Mouse (Mus musculus) liver, postnatal 0 days (tissue): ENCODE results near the gene Cox6a1. TPM values are rescaled to one million over a fixed set of nuclear protein-coding genes. Genes with fewer than 3 reads are reported as not detected.
"Not testable (repeated sequence)": the region's sequence is repeated elsewhere in the genome, so short reads cannot be mapped to it uniquely, and the experiment has no call there.

Source experiments
- ATAC-seq: fragments of 200-750 bp; cut with Nextera tagmentation; 2 replicates; pipeline ENCODE4 v1.8.0; 2017; ENCODE audit warnings: mild to moderate bottlenecking, moderate library complexity
- DNase-seq: peaks from one replicate; pipeline ENCODE4 v3.0.0-alpha.2; 2016
- H3K27ac ChIP-seq: fragments of 300-500 bp; sonication (generic); 2 replicates; pipeline ENCODE4 v1.5.1; 2014; ENCODE audit warnings: antibody characterized with exemption, moderate library complexity, mild to moderate bottlenecking, low read depth
- H3K27me3 ChIP-seq: fragments of 300-500 bp; sonication (generic); 2 replicates; pipeline ENCODE4 v1.6.1; 2014; ENCODE audit warnings: low read length, control low read depth, mixed read lengths; ENCODE audit not compliant: insufficient read depth
- H3K36me3 ChIP-seq: fragments of 300-500 bp; sonication (generic); replicated peaks from 2 replicates; pipeline ENCODE4 v1.6.1; 2014; ENCODE audit warnings: mild to moderate bottlenecking, control low read depth, low read length, moderate library complexity, mixed read lengths; ENCODE audit not compliant: insufficient read depth
- H3K4me1 ChIP-seq: fragments of 300-500 bp; sonication (generic); 2 replicates; pipeline ENCODE4 v1.6.1; 2014; ENCODE audit warnings: antibody characterized with exemption, mild to moderate bottlenecking, control low read depth; ENCODE audit not compliant: insufficient read depth
- H3K4me2 ChIP-seq: fragments of 300-500 bp; sonication (generic); 2 replicates; pipeline ENCODE4 v1.6.1; 2014; ENCODE audit warnings: low read depth, mild to moderate bottlenecking, low read length, moderate library complexity, mixed read lengths
- H3K4me3 ChIP-seq: fragments of 300-500 bp; sonication (generic); 2 replicates; pipeline ENCODE4 v1.5.1; 2014; ENCODE audit warnings: low read depth, low read length
- H3K9ac ChIP-seq: fragments of 300-500 bp; sonication (generic); replicated peaks from 2 replicates; pipeline ENCODE4 v1.6.1; 2014; ENCODE audit warnings: mild to moderate bottlenecking, moderate library complexity
- H3K9me3 ChIP-seq: fragments of 300-500 bp; sonication (generic); 2 replicates; pipeline ENCODE4 v1.6.1; 2016; ENCODE audit warnings: mild to moderate bottlenecking, control low read depth, low read length, mixed read lengths
- CTCF ChIP-seq: sonication (generic); IDR thresholded peaks from 2 replicates; pipeline ENCODE4 v1.5.1; 2016; ENCODE audit warnings: antibody characterized with exemption, low read depth
- EP300 ChIP-seq: IDR thresholded peaks from 2 replicates; pipeline ENCODE4 v1.6.1; 2016; ENCODE audit warnings: antibody characterized with exemption, low read depth, mild to moderate bottlenecking
- WGBS: fragments of 180-500 bp; shearing (Covaris S2); extraction: QIAGEN DNeasy Blood & Tissue Kit; methylation state at CpG from one replicate; pipeline ENCODE4 v1.1.7; 2014; ENCODE audit not compliant: insufficient replicate concordance; 5-methylcytosine and 5-hydroxymethylcytosine counted together
- polyA plus RNA-seq: library from polyadenylated mRNA; unstranded; fragments of >200 nt; fragmentation: Nextera tagmentation; extraction: Ambion mirVana; gene quantifications from 2 replicates; pipeline ENCODE4 v1.2.1, GENCODE M21; 2015

The Cox6a1 gene
- polyA plus RNA-seq, 1 experiment from 2014 or later: 952 TPM

DNA sequence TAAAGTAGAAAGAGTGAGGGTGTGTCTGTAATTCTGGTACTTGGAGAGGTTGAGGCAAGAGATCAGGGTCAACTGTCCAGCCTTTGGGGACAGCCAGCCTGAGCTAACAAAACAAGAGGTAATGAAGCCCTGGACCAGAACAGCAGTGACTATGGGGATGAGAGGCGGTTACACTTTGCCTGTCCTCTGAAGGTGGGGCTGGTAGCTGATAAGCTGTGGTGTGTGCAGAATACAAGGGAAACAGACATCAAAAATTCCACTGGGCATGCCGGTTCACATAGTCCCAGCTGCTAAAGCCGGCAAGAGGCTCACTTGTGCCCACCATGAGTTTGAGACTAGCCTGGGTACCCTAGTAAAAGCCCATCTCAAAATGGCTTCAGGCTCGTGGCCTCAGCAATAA lies 36.4 kb downstream of the Cox6a1 start:
- Histone ChIP-seq H3K4me2 (peak overlapping the region; percentile 56), H3K4me3 (0 out of 2 replicates have a peak overlapping the region, but pooled peaks have one; percentile 7), H3K27ac (peak overlapping the region; percentile 66), H3K9ac (0 out of 2 replicates have a peak overlapping the region, but pooled peaks have one; percentile 16), H3K9me3 (no peaks in the 10 kb centered on the region), H3K4me1 (peaks cover 24% of the 10 kb centered on the region), H3K36me3 (no peaks in the 10 kb centered on the region), H3K27me3 (no peaks in the 10 kb centered on the region)
- ATAC-seq (peak; percentile 63), DNase-seq (no peak)
- WGBS: 50% methylated on average over 4 of the region's 4 CpGs
- TF ChIP-seq EP300 (no peak), CTCF (no peak)

DNA sequence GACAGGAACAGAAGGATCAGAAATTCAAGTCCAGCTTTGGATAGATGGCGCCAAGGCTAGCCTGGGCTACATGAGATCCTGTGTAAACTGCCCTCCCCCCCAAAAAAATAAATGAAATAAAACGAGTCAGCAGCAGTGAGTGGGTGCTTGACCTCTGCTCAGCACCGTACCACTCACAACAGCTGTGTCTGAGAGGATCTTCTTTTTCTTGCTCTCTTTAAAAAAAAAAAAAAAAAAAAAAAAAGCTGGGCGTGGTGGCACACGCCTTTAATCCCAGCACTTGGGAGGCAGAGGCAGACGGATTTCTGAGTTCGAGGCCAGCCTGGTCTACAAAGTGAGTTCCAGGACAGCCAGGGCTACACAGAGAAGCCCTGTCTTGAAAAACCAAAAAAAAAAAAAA lies 46.6 kb downstream of the Cox6a1 start:
- WGBS: 74% methylated on average over 5 of the region's 7 CpGs
- H3K9ac ChIP-seq, DNase-seq, H3K9me3 ChIP-seq, H3K27me3 ChIP-seq, H3K4me3 ChIP-seq, ATAC-seq, H3K27ac ChIP-seq: not testable (repeated sequence)
- Histone ChIP-seq H3K4me2 (peak overlapping the region; percentile 99; the same call in 1 of the 2 replicates), H3K4me1 (peaks cover 18% of the 10 kb centered on the region), H3K36me3 (peaks cover 12% of the 10 kb centered on the region)

DNA sequence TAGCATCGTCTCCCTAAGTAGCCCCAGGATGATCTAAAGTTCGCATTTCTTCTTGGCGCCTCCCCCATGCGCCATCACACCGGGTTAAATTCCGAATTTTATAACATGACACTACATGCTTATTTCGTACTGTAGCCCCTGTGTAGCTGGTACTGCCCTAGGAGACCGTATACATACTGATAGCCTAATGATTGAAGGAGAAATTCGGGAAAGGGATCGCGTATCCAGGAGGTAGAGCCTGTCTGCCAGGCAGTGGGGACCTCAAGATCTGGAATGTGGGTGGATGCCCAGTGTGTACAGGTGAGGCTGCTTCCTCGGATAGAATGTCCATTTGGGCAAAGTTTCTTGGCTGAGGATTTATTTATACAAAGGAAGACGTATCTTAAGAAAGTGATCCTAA lies 47.2 kb downstream of the Cox6a1 start:
- no peak for ATAC-seq
- Histone ChIP-seq H3K9me3 (no peaks in the 10 kb centered on the region), H3K27me3 (no peaks in the 10 kb centered on the region), H3K9ac (peak overlapping the region; percentile 69), H3K4me2 (peak overlapping the region; percentile 99), H3K36me3 (peaks cover 16% of the 10 kb centered on the region), H3K27ac (0 out of 2 replicates have a peak overlapping the region, but pooled peaks have one; percentile 40), H3K4me3 (peak overlapping the region; percentile 95), H3K4me1 (peaks cover 18% of the 10 kb centered on the region)
- TF ChIP-seq EP300: no peak
- no peak for TF ChIP-seq CTCF
- WGBS: 32% methylated on average over 13 of the region's 13 CpGs
- DNase-seq: no peak

GRCm38 (mm10) chr5:115300792-115301614 lies 47.8 kb downstream of the Cox6a1 start, which contains the start of gene Dynll1:
Gene Dynll1, minus strand, starts transcription at chr5:115300999.
- Histone ChIP-seq H3K4me3 (peak within 1 kb of the TSS; percentile 95), H3K4me2 (peak within 1 kb of the TSS; percentile 99), H3K4me1 (peaks cover 18% of the 10 kb centered on the region), H3K9me3 (no peaks in the 10 kb centered on the region), H3K27ac (peak within 1 kb of the TSS; percentile 92), H3K36me3 (peaks cover 22% of the 10 kb centered on the region), H3K9ac (peak within 1 kb of the TSS; percentile 91), H3K27me3 (no peaks in the 10 kb centered on the region)
- DNase-seq (peak; percentile 99), ATAC-seq (peak; percentile 97)
- peak; percentile 28; the same call in 1 of the 2 replicates for TF ChIP-seq EP300
- peak; percentile 30; the same call in 1 of the 2 replicates for TF ChIP-seq CTCF
- WGBS: under 1% methylated on average over 65 of the region's 66 CpGs

DNA sequence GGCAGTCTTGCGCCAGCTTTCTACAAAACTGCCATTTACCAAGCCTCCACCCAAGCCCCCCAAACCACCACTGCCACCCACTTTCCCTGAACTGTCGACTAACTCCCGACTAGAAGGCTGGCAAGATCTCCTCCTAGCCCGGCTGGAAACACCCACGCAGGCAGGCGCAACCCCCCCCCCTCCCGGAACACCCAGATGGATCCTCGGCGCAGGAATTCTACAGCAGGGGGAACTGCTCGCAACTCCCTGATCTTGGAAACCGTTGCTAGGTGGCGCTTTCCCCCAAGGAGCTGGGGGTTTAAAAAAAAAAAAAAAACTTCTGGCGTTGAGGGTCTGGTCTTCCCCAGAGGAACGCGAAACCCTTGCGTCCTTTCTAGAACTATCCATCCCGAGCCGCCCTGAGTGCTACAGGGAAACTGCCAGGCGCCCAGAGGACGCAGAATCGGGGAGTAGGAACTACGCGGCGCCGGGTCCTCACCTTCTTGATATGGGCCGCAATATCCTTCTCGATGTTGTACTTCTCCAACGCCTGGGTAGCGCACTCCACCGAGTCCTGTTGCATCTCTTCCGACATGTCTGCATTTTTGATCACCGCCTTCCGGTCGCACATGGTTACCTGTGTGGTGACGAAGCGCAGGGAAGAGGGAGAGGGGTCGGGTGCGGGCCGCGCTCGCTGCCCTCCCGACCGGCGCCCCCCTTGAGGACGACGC lies 48.6 kb downstream of the Cox6a1 start:
- no peaks in the 10 kb centered on the region for H3K27me3 ChIP-seq
- H3K27ac ChIP-seq: peak overlapping the region; percentile 92
- ATAC-seq: peak; percentile 35
- peaks cover 18% of the 10 kb centered on the region for H3K4me1 ChIP-seq
- H3K9ac ChIP-seq: peak overlapping the region; percentile 91
- DNase-seq: peak; percentile 63
- H3K4me3 ChIP-seq: peak overlapping the region; percentile 95
- peak overlapping the region; percentile 99 for H3K4me2 ChIP-seq
- TF ChIP-seq EP300 (no peak), CTCF (peak; percentile 53)
- H3K36me3 ChIP-seq: peaks cover 30% of the 10 kb centered on the region
- H3K9me3 ChIP-seq: no peaks in the 10 kb centered on the region
- under 1% methylated on average over 44 of the region's 46 CpGs for WGBS

GRCm38 (mm10) chr5:115296347-115296746 lies 52.4 kb downstream of the Cox6a1 start:
- DNase-seq: no peak
- Histone ChIP-seq H3K9ac (no peak overlapping the region), H3K36me3 (peaks cover 40% of the 10 kb centered on the region), H3K4me3 (no peak overlapping the region), H3K27ac (peak overlapping the region; percentile 45), H3K4me1 (peaks cover 14% of the 10 kb centered on the region), H3K9me3 (no peaks in the 10 kb centered on the region), H3K4me2 (peak overlapping the region; percentile 26), H3K27me3 (no peaks in the 10 kb centered on the region)
- TF ChIP-seq EP300 (no peak), CTCF (no peak)
- 62% methylated on average over 10 of the region's 10 CpGs for WGBS
- ATAC-seq: no peak

Other genes starting within 250 kb of the Cox6a1 start
- 87.9 and 93.4 TPM in 2 replicates for gene Acads, start 229.6 kb downstream of the Cox6a1 start, polyA plus RNA-seq
- gene Unc119b, start 214.0 kb downstream of the Cox6a1 start, polyA plus RNA-seq: 6.9 and 8.0 TPM in 2 replicates
- gene Mlec, start 190.8 kb downstream of the Cox6a1 start, polyA plus RNA-seq: 8.2 and 10.1 TPM in 2 replicates
- gene Cabp1, start 154.6 kb downstream of the Cox6a1 start, polyA plus RNA-seq: not detected in 2 replicates
- gene Pop5, start 113.1 kb downstream of the Cox6a1 start, polyA plus RNA-seq: 58.7 and 61.8 TPM in 2 replicates
- gene Rnf10, start 76.1 kb downstream of the Cox6a1 start, polyA plus RNA-seq: 75.4 and 78.4 TPM in 2 replicates
- 19.5 and 19.6 TPM in 2 replicates for gene Coq5, start 69.3 kb downstream of the Cox6a1 start, polyA plus RNA-seq
- 388 and 399 TPM in 2 replicates for gene Dynll1, start 48.0 kb downstream of the Cox6a1 start, polyA plus RNA-seq
- 86.0 and 90.6 TPM in 2 replicates for gene Srsf9, start 21.8 kb downstream of the Cox6a1 start, polyA plus RNA-seq
- 11.7 and 12.1 TPM in 2 replicates for gene Gatc, start 7.8 kb downstream of the Cox6a1 start, polyA plus RNA-seq
- 20.3 and 24.2 TPM in 2 replicates for gene Triap1, start 7.8 kb downstream of the Cox6a1 start, polyA plus RNA-seq
- gene Msi1, start 80.6 kb upstream of the Cox6a1 start, polyA plus RNA-seq: 0.15 and 0.26 TPM in 2 replicates
- gene Pla2g1b, start 117.3 kb upstream of the Cox6a1 start, polyA plus RNA-seq: not detected in 2 replicates
- gene Sirt4, start 135.7 kb upstream of the Cox6a1 start, polyA plus RNA-seq: 3.5 and 3.9 TPM in 2 replicates
- gene Pxn, start 157.7 kb upstream of the Cox6a1 start, polyA plus RNA-seq: 14.9 and 16.3 TPM in 2 replicates
- 793 and 822 TPM in 2 replicates for gene Rplp0, start 210.5 kb upstream of the Cox6a1 start, polyA plus RNA-seq
- gene Gcn1l1, start 216.3 kb upstream of the Cox6a1 start, polyA plus RNA-seq: 7.7 and 10.3 TPM in 2 replicates